Mouse (Mus musculus): ENCODE data around the gene Adamts8.

DNA sequence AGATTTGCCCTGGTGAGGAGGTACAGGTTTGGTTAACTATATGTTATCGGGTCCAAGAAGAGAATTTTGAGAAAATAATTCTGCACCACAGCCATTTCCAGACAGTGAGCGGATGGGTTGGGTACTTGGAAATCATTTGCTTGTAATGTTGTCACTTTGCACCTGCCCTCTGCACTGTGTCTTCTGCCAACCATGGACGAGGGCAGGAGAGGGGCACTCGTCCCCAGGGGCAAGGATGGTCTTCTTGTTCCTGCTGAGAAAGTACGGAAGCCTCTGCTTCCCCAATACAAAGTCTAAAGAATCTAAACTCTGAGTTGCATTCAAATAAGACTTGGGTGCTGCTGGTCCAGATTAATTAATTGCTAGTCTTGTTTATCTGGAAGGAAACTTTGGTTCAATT lies 33.4 kb upstream of the Adamts8 start:
- TF ChIP-seq JUND (IDR thresholded peaks at IDR 0.05; ENCODE audit: low read depth, low read length) (no peak), E2F4 (IDR thresholded peaks at IDR 0.05; ENCODE audit: borderline replicate concordance, low read depth, low read length) (no peak), POLR2A (IDR thresholded peaks at IDR 0.05; ENCODE audit: control insufficient read depth in 1 of 2, insufficient read depth in 1 of 2, low read depth in 1 of 2, low read length in 2 of 2, poor library complexity in 1 of 2) (no peak), CTCF (IDR thresholded peaks at IDR 0.05 in 2 of 3, conservative IDR thresholded peaks at IDR 0.05 in 1 of 3; ENCODE audit: control insufficient read depth in 1 of 3, insufficient read depth in 1 of 3, low read depth in 2 of 3, low read length in 3 of 3, poor library complexity in 1 of 3, severe bottlenecking in 1 of 3) (no peak), HCFC1 (IDR thresholded peaks at IDR 0.05; ENCODE audit: low read depth, low read length) (no peak)
